Mouse (Mus musculus): ENCODE data around the gene Ngfr.

- TF ChIP-seq CTCF (IDR thresholded peaks at IDR 0.05; ENCODE audit: control insufficient read depth, insufficient read depth, low read length) (no peak), POLR2A (IDR thresholded peaks at IDR 0.05; ENCODE audit: borderline replicate concordance, control insufficient read depth, low read depth, low read length) (no peak)
These were observed 59.3 kb downstream of the Ngfr start for GRCm38 (mm10) chr11:95528231-95528630.

Data from bone marrow, adult 2 months (tissue).